Mouse (Mus musculus) spleen, adult 2 months (tissue): Measurements from ENCODE around the gene Pard3.

ENCODE experiments used
- CTCF ChIP-seq: fragments of 200-500 bp; IDR thresholded peaks from 2 replicates; pipeline ENCODE4 v1.5.1; 2011; ENCODE audit warnings: mild to moderate bottlenecking, inconsistent platforms; ENCODE audit not compliant: insufficient read depth, insufficient read length, insufficient replicate concordance; ENCODE audit errors: extremely low read depth
- POLR2A ChIP-seq: fragments of 200-500 bp; IDR thresholded peaks from 2 replicates; pipeline ENCODE4 v1.6.1; 2011; ENCODE audit warnings: low read depth, low read length, inconsistent platforms

- TF ChIP-seq POLR2A (no peak), CTCF (no peak)
Observed at GRCm38 (mm10) chr8:127344421-127344820, 280.7 kb downstream of the Pard3 start.
